Mouse (Mus musculus) kidney, embryonic 14.5 days (tissue): ENCODE measurements around the gene Iqcn. TPM values are rescaled to one million over a fixed set of nuclear protein-coding genes. Genes with fewer than 3 reads are reported as not detected.

Source experiments
- ATAC-seq: fragments of 200-750 bp; cut with Nextera tagmentation; 2 replicates; pipeline ENCODE4 v1.8.0; 2017; ENCODE audit warnings: moderate number of reproducible peaks, mild to moderate bottlenecking, moderate TSS enrichment, moderate library complexity; ENCODE audit not compliant: low FRiP score, low TSS enrichment
- H3K27ac ChIP-seq: fragments of 300-500 bp; sonication (generic); 2 replicates; pipeline ENCODE4 v1.5.1; 2014; ENCODE audit warnings: low read depth, mild to moderate bottlenecking, low read length, moderate library complexity, mixed read lengths
- H3K27me3 ChIP-seq: fragments of 300-500 bp; sonication (generic); 2 replicates; pipeline ENCODE4 v1.6.1; 2014; ENCODE audit warnings: mild to moderate bottlenecking, low read length; ENCODE audit not compliant: control insufficient read depth, insufficient read depth
- H3K36me3 ChIP-seq: fragments of 300-500 bp; sonication (generic); 2 replicates; pipeline ENCODE4 v1.6.1; 2014; ENCODE audit warnings: low read length, mixed read lengths; ENCODE audit not compliant: control insufficient read depth, insufficient read depth
- H3K4me1 ChIP-seq: fragments of 300-500 bp; sonication (generic); 2 replicates; pipeline ENCODE4 v1.6.1; 2014; ENCODE audit warnings: low read length, mixed read lengths; ENCODE audit not compliant: control insufficient read depth, insufficient read depth
- H3K4me2 ChIP-seq: fragments of 300-500 bp; sonication (generic); replicated peaks from 2 replicates; pipeline ENCODE4 v1.6.1; 2014; ENCODE audit warnings: low read depth, mild to moderate bottlenecking, low read length
- H3K4me3 ChIP-seq: fragments of 300-500 bp; sonication (generic); 2 replicates; pipeline ENCODE4 v1.5.1; 2014; ENCODE audit warnings: mild to moderate bottlenecking, low read length
- H3K9ac ChIP-seq: fragments of 300-500 bp; sonication (generic); 2 replicates; pipeline ENCODE4 v1.6.1; 2014; ENCODE audit warnings: low read depth, mild to moderate bottlenecking, low read length, moderate library complexity
- H3K9me3 ChIP-seq: fragments of 300-500 bp; sonication (generic); 2 replicates; pipeline ENCODE4 v1.6.1; 2016; ENCODE audit warnings: low read length; ENCODE audit not compliant: control insufficient read depth
- WGBS: fragments of 180-500 bp; shearing (Covaris S2); extraction: QIAGEN DNeasy Blood & Tissue Kit; methylation state at CpG from one replicate; pipeline ENCODE4 v1.1.7; 2014; 5-methylcytosine and 5-hydroxymethylcytosine counted together
- polyA plus RNA-seq: library from polyadenylated mRNA; unstranded; fragments of >200 nt; fragmentation: Nextera tagmentation; extraction: Ambion mirVana; gene quantifications from 2 replicates; pipeline ENCODE4 v1.2.1, GENCODE M21; 2014

Gene Iqcn
- polyA plus RNA-seq, 1 experiment from 2014 or later = 0.12 TPM

DNA sequence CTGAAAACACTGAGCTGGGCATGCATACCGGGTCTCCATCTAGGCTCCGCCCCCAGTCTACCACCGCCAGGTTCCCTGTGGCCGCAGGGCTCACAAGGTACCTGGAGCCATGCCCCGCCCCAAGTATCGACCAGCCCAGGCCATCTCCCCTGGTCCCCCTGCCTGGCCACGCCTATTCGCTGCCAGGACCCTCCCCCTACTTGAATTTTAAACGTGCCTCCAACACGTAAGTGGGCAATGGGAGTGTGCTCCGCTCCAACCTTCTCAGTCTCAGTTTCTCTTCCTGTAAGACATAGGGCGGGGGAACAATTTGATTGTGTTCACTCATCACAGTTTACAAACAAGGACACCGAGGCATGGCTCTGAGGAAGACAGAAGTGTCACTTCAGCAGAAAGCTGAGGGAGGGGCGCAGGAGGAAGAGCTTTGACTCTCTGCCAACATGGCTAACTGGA lies 43.0 kb upstream of the Iqcn start, which contains the start of gene Pgpep1:
Gene Pgpep1, minus strand, starts transcription at position 116 of the 453 bp plus-strand sequence.
- peak within 1 kb of the TSS; percentile 82 for H3K9ac ChIP-seq
- 4% methylated on average over 14 of the region's 14 CpGs for WGBS
- peak within 1 kb of the TSS; percentile 81 for H3K4me3 ChIP-seq
- no peaks in the 10 kb centered on the region for H3K27me3 ChIP-seq
- H3K4me1 ChIP-seq = peaks cover 8% of the 10 kb centered on the region
- H3K4me2 ChIP-seq = peak within 1 kb of the TSS; percentile 70
- peak within 1 kb of the TSS; percentile 77 for H3K27ac ChIP-seq
- no peaks in the 10 kb centered on the region for H3K9me3 ChIP-seq
- ATAC-seq = peak; percentile 75
- H3K36me3 ChIP-seq = peaks cover 11% of the 10 kb centered on the region

DNA sequence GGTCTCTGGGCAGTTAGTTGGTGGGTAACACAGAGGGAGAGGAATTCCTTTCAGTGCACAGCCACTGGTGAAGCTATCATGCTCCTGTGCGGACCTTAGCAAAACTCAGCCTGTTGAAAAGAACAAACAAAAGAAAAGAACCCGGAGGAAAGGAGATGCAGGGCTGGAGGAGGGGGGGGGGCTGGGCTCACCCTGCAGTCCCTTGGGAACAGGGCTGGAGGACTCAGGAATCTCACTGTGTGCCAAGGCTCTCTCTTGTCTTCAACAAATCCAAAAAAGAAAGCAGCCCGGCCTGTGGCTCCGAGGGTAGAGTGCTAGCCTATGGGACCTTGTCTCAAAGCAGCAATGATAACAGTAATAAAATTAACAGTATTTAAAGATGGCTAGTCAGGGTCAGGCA lies 39.6 kb upstream of the Iqcn start:
- Histone ChIP-seq H3K36me3 (no peaks in the 10 kb centered on the region), H3K4me3 (no peak overlapping the region), H3K9ac (no peak overlapping the region), H3K4me2 (no peak overlapping the region), H3K4me1 (peaks cover under 1% of the 10 kb centered on the region), H3K9me3 (no peaks in the 10 kb centered on the region), H3K27me3 (no peaks in the 10 kb centered on the region), H3K27ac (no peak overlapping the region)
- WGBS = 62% methylated on average over 4 of the region's 4 CpGs
- no peak for ATAC-seq

DNA sequence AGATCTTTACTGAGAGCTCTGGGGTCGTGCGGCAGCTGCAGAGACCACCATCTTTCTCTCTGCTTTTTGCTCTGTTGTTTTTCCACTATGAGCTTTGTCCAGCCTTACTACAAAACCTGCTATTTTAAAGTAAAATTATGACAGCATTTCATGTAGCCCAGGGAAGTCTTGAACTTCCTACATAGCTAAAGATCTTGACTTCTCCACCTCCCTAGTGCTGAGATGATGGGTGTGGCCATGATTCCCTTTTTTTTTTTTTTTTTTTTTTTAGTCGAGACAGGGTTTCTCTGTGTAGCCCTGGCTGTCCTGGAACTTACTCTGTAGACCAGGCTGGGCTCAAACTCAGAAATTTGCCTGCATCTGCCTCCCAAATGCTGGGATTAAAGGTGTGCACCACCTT lies 38.6 kb upstream of the Iqcn start:
- Histone ChIP-seq H3K36me3 (no peaks in the 10 kb centered on the region), H3K9me3 (no peaks in the 10 kb centered on the region), H3K4me1 (no peaks in the 10 kb centered on the region), H3K27me3 (no peaks in the 10 kb centered on the region), H3K27ac (no peak overlapping the region), H3K4me3 (no peak overlapping the region), H3K4me2 (no peak overlapping the region), H3K9ac (no peak overlapping the region)
- ATAC-seq = no peak
- 74% methylated on average over 3 of the region's 3 CpGs for WGBS

DNA sequence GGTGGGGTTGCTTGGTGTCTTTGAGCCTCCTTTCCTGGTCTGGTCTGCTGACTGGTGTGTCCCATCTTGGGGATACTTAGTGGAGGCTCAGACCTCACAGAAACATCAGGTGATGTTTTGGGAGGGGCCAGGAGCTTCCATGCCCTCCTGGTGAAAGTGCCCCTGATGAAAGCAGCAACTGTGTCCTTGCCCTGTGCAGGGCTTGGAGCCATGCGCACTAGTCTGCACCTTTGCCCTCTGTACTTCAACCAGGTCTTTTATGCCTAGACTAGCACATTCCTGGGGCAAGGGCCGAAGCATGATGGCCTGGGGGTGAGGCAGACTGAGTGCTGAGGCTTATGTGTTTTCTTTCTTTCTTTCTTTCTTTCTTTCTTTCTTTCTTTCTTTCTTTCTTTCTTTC lies 37.7 kb upstream of the Iqcn start:
- Histone ChIP-seq H3K4me1 (no peaks in the 10 kb centered on the region), H3K9ac (no peak overlapping the region), H3K4me2 (no peak overlapping the region), H3K4me3 (no peak overlapping the region), H3K9me3 (no peaks in the 10 kb centered on the region), H3K36me3 (no peaks in the 10 kb centered on the region), H3K27me3 (no peaks in the 10 kb centered on the region), H3K27ac (no peak overlapping the region)
- WGBS = 63% methylated on average over 2 of the region's 2 CpGs
- 0 out of 2 replicates have a peak, but pooled peaks have one; percentile 48 for ATAC-seq

- no peak for ATAC-seq
- no peaks in the 10 kb centered on the region for H3K9me3 ChIP-seq
- no peak overlapping the region for H3K9ac ChIP-seq
- no peaks in the 10 kb centered on the region for H3K36me3 ChIP-seq
- no peaks in the 10 kb centered on the region for H3K27me3 ChIP-seq
- H3K4me1 ChIP-seq = no peaks in the 10 kb centered on the region
- H3K4me2 ChIP-seq = no peak overlapping the region
- no peak overlapping the region for H3K4me3 ChIP-seq
- H3K27ac ChIP-seq = no peak overlapping the region
- 75% methylated on average over 5 of the region's 5 CpGs for whole genome bisulfite sequencing
These were observed 36.2 kb upstream of the Iqcn start for GRCm38 (mm10) chr8:70667071-70667470.

- peaks cover 19% of the 10 kb centered on the region for H3K4me1 ChIP-seq
- H3K4me2 ChIP-seq = no peak overlapping the region
- no peak overlapping the region; the same call in 1 of the 2 replicates for H3K27ac ChIP-seq
- no peak overlapping the region for H3K9ac ChIP-seq
- H3K27me3 ChIP-seq = no peaks in the 10 kb centered on the region
- 58% methylated on average over 10 of the region's 10 CpGs for WGBS
- peaks cover 8% of the 10 kb centered on the region for H3K36me3 ChIP-seq
- no peaks in the 10 kb centered on the region for H3K9me3 ChIP-seq
- ATAC-seq = no peak
- H3K4me3 ChIP-seq = no peak overlapping the region
These were observed 31.5 kb upstream of the Iqcn start for GRCm38 (mm10) chr8:70671615-70672324.

GRCm38 (mm10) chr8:70672325-70673078 lies 30.8 kb upstream of the Iqcn start:
- 39% methylated on average over 19 of the region's 19 CpGs for WGBS
- ATAC-seq = no peak
- Histone ChIP-seq H3K9me3 (no peaks in the 10 kb centered on the region), H3K4me3 (peak overlapping the region; percentile 69), H3K27me3 (no peaks in the 10 kb centered on the region), H3K27ac (peak overlapping the region; percentile 79), H3K4me2 (peak overlapping the region; percentile 49), H3K4me1 (peaks cover 19% of the 10 kb centered on the region), H3K9ac (peak overlapping the region; percentile 61), H3K36me3 (peaks cover 10% of the 10 kb centered on the region)

- H3K4me1 ChIP-seq = peaks cover 19% of the 10 kb centered on the region
- WGBS = under 1% methylated on average over 60 of the region's 60 CpGs
- ATAC-seq = peak; percentile 96
These were observed 30.0 kb upstream of the Iqcn start, which contains the start of gene Lsm4 for GRCm38 (mm10) chr8:70673079-70673856. Gene Lsm4 (plus strand): TSS chr8:70673248.

More at GRCm38 (mm10) chr8:70673079-70673856, 30.0 kb upstream of the Iqcn start, which contains the start of gene Lsm4:
- peak within 1 kb of the TSS; percentile 78 for H3K9ac ChIP-seq
- H3K27ac ChIP-seq = peak within 1 kb of the TSS; percentile 98
- peaks cover 18% of the 10 kb centered on the region for H3K36me3 ChIP-seq
- H3K27me3 ChIP-seq = no peaks in the 10 kb centered on the region
- H3K4me2 ChIP-seq = peak within 1 kb of the TSS; percentile 64
- H3K4me3 ChIP-seq = peak within 1 kb of the TSS; percentile 69
- no peaks in the 10 kb centered on the region for H3K9me3 ChIP-seq
